Mouse (Mus musculus) telencephalon, adult 2 months (tissue): ENCODE data around the gene 1500011B03Rik.

Experiments used
- DNase-seq: peaks from one replicate; pipeline ENCODE4 v3.0.0-alpha.2; 2011; ENCODE audit warnings: low read depth, low spot score

Gene 1500011B03Rik

DNA sequence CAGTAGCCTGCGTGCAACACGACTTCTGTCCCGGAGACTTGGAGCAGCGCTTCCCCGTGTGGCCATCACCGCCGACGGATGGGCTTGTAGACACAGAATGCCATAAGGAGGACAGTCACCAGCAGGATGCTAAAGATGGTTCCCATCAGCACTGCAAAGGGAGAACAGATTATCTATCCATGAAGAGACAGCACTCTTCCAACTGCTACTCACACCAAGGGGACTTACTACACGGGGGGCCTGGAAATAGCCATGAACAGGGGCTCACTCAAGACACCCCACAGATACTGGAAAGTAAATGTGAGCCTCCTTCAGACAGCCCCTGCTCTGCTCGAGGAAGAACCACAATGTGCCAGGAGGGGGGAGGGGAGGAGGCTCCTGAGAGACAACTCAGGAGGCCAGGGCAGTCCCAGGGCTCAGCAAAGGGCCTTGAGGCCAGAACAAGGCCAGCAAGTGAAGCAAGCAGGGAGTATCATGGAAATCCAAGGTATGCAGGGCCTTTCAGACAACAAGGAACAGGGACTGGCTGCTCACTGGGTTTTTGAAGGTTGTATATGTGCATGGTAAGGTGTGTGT lies 14.0 kb downstream of the 1500011B03Rik start:
- no peak for DNase-seq

GRCm38 (mm10) chr5:114808385-114808784 lies 14.9 kb downstream of the 1500011B03Rik start:
- DNase-seq: no peak

DNA sequence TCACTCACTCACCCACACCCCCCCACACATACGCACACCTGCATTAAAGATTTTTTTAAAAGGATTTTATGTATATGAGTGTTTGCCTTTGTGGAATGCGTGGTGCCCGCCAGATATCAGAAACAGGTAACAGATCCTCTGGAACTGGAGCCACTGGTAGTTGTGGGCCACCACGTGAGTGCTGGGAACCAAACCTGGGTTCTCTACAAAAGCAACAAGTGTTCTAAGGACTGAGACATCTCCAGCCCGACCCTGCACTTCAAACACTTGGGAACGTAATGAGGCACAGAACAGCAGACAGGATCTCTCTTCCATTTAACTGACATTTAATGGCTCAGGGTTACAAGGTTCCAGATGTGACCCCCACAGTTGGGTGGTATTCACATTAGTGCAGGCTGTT lies 15.4 kb downstream of the 1500011B03Rik start:
- no peak for DNase-seq

DNA sequence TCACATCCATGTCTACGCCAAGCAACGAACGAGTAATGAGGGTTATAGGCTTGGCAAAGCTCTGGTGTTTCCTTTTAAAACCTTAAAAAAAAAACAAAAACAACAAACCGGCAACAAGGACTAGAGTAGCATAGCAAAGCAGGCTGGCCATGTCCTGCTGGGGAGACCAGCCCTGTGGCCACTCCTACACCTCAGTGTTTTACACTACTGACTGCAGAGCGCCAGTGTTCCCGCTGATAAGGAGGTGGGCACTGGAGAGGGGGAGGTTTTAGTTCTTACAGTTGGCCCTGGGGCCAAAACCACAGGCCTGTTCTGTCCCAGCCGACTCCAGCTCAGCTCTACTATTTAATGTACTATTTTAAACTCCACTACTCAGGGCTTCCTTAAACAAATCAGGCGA lies 15.8 kb downstream of the 1500011B03Rik start:
- DNase-seq: no peak

GRCm38 (mm10) chr5:114807063-114807462 lies 16.2 kb downstream of the 1500011B03Rik start:
- DNase-seq: no peak

DNA sequence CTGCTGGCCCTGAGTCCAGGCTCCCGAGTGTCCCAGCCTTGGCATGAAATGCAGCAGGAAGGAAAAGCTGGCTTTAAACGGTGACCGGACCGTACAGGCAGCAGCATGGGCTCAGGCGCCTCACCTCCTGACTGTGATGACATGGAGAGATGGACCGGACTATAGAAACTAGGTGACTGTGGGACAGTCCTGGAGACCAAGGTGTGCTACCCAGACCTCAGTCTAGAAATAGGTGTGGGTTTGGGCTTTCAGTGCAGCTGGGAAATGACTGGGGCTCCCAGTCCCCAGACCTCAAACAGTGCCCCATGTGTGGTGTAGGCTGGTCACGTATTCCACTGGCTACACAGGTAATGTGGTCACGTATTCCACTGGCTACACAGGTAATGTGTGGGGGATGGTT lies 16.6 kb downstream of the 1500011B03Rik start:
- DNase-seq: no peak

GRCm38 (mm10) chr5:114805436-114806350 lies 17.6 kb downstream of the 1500011B03Rik start:
- no peak for DNase-seq

DNA sequence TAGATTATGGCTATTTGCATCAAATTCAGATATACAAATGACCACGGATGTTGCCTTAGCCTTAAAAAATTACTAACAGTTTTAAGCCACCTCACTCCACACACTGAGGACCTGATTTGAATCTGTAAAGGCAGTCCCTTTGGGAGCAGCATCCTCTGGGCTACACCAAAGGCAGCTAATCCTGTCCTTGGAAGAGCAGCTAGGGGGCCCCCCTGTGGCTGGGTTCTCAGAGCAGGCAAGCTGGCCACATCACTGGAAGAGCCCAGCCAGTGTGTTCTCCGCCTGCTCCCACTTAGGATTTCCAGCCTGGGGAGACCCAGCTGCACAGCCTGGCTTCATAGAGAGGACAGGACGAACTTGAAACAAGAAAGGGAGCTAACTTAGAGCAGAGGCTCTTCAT lies 18.3 kb downstream of the 1500011B03Rik start:
- DNase-seq: no peak

GRCm38 (mm10) chr5:114804335-114804734 lies 18.9 kb downstream of the 1500011B03Rik start:
- DNase-seq: no peak

DNA sequence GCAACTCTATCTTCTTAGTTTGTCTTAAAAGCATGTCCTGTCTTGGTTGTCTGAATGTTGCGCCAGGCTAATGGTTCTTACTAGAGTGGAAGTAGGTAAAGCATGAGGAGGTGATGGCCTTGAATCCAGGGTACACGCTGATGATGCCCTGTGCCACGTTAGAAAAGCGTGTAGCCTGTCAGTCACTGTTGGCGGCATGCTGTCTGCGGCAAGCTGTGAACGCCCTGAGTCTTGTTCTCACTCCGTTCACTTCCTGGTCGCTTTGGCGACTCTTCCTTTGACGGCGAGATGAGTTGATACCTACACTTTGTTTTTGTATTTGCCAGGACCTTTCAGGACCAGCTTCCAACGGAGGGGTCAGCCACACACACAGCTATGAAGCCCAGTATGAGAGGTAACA lies 20.0 kb downstream of the 1500011B03Rik start:
- no peak for DNase-seq

GRCm38 (mm10) chr5:114801841-114802240 lies 21.4 kb downstream of the 1500011B03Rik start:
- DNase-seq: no peak

DNA sequence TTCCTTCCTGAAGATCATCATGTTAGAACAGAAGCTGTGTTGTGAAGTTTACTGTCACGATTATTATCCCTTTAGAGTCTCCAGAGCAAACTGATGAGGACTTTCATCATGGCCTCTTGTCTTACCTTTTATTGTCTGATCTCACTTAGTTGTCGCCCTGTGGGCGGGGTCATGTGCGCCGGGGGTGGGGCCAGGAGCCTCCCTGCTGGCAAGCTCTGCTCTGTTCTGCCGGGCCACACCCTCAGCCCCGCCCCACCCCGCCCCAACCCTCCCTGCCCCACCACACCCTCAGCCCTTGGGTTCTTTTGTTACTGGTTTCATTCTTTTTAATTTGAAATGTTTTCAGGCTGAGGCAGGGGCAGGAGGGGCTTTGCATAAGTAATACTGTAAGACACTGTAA lies 22.2 kb downstream of the 1500011B03Rik start:
- no peak for DNase-seq

DNA sequence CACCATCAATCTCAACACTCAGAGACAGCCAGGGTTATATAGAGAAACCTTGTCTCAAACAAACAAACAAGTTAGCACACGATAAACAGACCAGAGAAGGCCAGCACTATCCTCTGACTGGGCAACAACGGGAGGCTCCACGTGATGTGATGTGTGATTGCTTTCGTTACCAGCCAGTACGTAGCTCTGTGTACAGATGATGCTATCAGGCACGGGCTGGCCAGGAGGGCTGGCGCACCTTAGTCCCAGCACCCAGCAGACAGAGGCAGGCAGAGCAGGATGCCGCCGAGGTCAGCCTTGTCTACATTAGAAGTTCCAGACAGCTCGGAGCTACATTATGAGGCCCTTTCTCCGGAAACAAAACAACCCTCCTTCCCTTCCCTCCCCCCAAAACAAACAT lies 23.4 kb downstream of the 1500011B03Rik start:
- no peak for DNase-seq

DNA sequence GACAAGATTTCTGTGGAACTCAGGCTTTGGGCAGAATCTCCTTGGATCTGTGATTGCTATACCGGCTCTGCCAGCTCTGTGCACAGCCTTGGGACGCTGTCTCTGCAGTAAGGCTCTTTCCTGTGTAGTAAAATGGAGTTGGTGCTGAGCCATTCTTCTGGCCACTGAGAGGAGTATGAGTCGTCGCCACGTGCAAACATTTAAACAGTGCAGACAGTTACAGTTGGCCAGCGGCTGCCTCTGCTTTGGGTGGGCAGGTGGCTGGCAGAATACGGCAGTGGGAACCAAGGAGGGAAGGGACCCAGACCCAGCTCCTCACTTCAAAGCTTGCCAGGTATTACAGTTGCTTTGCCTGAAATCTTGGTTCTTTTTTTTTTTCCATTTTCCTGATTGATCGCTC lies 26.0 kb downstream of the 1500011B03Rik start:
- no peak for DNase-seq

- no peak for DNase-seq
Measured at GRCm38 (mm10) chr5:114796299-114797012, 26.8 kb downstream of the 1500011B03Rik start.

GRCm38 (mm10) chr5:114795653-114796052 lies 27.6 kb downstream of the 1500011B03Rik start:
- no peak for DNase-seq

DNA sequence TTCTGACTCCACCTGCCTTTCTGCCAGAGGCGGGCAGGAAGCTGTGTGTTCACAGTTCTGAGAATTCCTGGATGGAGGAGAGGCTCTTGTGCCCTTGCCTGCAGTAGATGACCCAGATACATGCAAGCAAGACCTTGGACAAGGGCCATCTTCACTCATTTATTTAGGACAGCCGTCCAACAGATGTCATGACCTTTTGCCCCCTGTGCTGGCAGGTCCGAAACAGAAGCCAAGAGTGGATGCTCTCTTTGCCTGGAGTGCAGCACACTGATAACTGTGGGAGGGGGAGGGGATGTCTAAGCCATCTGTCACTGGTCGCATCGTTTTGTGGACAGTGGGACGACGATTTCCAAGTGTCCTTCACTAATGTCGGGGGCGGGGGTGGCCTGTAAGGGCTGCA lies 28.0 kb downstream of the 1500011B03Rik start:
- no peak for DNase-seq

GRCm38 (mm10) chr5:114794609-114795008 lies 28.7 kb downstream of the 1500011B03Rik start:
- no peak for DNase-seq

GRCm38 (mm10) chr5:114793317-114793716 lies 30.0 kb downstream of the 1500011B03Rik start:
- no peak for DNase-seq

GRCm38 (mm10) chr5:114785196-114785595 lies 38.1 kb downstream of the 1500011B03Rik start:
- no peak for DNase-seq

- DNase-seq: no peak
Measured at GRCm38 (mm10) chr5:114784622-114785165, 38.6 kb downstream of the 1500011B03Rik start.
